Mouse (Mus musculus): Measurements from ENCODE around the gene Gcm1.

DNA sequence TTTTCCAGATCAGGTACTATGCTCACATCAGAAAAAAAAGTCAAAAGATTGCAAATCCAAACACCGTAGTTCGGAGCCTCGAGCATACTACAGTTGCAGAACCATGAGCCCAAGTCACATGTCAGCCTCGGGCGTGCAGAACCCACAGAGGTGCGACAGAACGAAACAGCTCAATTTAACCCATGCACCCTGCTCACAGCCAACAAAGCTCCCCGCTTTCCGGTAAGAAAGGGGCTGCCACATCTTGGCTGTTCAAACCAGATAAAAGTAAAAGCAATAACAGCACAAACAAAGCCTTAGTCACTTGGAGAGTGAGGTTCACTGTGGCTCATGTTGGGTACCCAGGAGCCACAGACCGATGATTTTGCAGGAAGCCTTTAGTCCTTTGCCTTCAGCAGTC lies 41.0 kb upstream of the Gcm1 start:
- TF ChIP-seq CTCF (IDR thresholded peaks at IDR 0.05; ENCODE audit: low read depth) (no peak), EP300 (IDR thresholded peaks at IDR 0.05; ENCODE audit: low read depth) (no peak)
